Mouse (Mus musculus) megakaryocyte, embryonic 14.5 days (primary cell): Measurements from ENCODE around the gene Kyat3.

ENCODE experiments used
- FLI1 ChIP-seq: IDR thresholded peaks from 2 replicates; pipeline ENCODE4 v1.6.1; 2012; ENCODE audit warnings: low read length, inconsistent platforms, mixed read lengths
- GATA1 ChIP-seq: IDR thresholded peaks from 3 replicates; pipeline ENCODE4 v1.6.1; 2012; ENCODE audit warnings: mixed read lengths, low read length, inconsistent platforms, borderline replicate concordance

- TF ChIP-seq GATA1 (no peak), FLI1 (no peak)
Measured at GRCm38 (mm10) chr3:142696517-142696916, 4.3 kb upstream of the Kyat3 start.
